Mouse (Mus musculus): ENCODE measurements around the gene Rpl7l1. TPM values are rescaled to one million over a fixed set of nuclear protein-coding genes. Genes with fewer than 3 reads are reported as not detected.

Gene Rpl7l1
- 63.5 TPM for total RNA-seq (2023)

GRCm38 (mm10) chr17:46782341-46783221, at the start of gene Rpl7l1:
Gene Rpl7l1 (minus strand): TSS chr17:46782672.

GRCm38 (mm10) chr17:46772404-46773277, 9.8 kb downstream of the Rpl7l1 start, which contains the start of gene 2310039H08Rik:
Gene 2310039H08Rik (plus strand): TSS chr17:46772635.

GRCm38 (mm10) chr17:46763544-46763943, 18.9 kb downstream of the Rpl7l1 start, which contains the start of gene Ptcra:
Gene Ptcra (minus strand): TSS chr17:46763712.

DNA sequence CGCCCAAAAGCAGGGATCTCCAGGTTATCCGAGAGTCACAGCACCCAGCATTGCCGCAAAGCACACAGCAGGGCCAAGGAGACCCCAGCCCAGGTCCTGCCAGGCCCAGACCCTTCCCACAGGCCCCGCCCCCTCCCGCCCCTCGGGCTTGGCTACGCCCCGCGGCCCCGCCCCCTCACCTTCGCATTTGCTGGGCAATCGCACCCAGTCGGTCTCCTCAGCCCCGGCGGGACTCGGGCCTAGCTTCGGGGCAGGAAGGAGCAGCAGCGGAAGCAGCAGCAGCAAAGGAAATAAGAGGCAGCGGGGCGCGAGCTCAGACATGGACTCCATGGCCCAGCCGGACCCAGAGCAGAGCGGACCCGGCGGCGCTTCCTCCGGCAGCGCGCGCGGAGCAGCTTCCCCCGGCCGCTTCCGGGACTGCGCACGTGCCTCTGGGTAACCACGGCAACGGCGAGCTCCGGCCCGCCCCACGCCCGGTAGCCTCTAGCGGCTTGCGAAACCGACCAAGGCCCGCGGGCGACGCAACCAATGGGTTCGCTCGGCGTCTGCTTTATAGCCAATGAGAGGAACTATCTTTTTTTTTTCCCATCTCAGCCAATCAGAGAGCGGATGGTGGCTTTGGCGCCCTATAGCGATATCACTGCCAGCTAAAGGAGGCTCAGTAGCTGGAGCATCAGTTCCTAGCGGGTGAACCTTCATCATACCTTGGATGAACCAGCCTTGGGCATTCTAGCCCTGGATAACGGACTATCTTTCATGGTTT, 30.5 kb downstream of the Rpl7l1 start, which contains the start of gene Cnpy3:
Gene Cnpy3, minus strand, starts transcription at position 421 of the 763 bp plus-strand sequence.

GRCm38 (mm10) chr17:46728904-46729318, 53.6 kb downstream of the Rpl7l1 start, which contains the start of gene Gnmt:
Gene Gnmt (minus strand): TSS chr17:46729168.

Other genes with a start within 250 kb of the Rpl7l1 start
- 15.0 TPM for gene Cul9, start 236.3 kb downstream of the Rpl7l1 start, total RNA-seq (2023)
- 84.8 TPM for gene Srf, start 226.5 kb downstream of the Rpl7l1 start, total RNA-seq (2023)
- gene Ptk7, start 153.2 kb downstream of the Rpl7l1 start, total RNA-seq (2023), result 0.21 TPM
- gene Klc4, start 136.7 kb downstream of the Rpl7l1 start, total RNA-seq (2023), result 14.8 TPM
- 32.0 TPM for gene Mrpl2, start 136.4 kb downstream of the Rpl7l1 start, total RNA-seq (2023)
- gene Cul7, start 132.3 kb downstream of the Rpl7l1 start, total RNA-seq (2023), result 5.6 TPM
- 29.7 TPM for gene Rrp36, start 108.3 kb downstream of the Rpl7l1 start, total RNA-seq (2023)
- gene Mea1, start 103.9 kb downstream of the Rpl7l1 start, total RNA-seq (2023), result 49.4 TPM
- gene Klhdc3, start 101.8 kb downstream of the Rpl7l1 start, total RNA-seq (2023), result 50.4 TPM
- 42.6 TPM for gene Ppp2r5d, start 77.6 kb downstream of the Rpl7l1 start, total RNA-seq (2023)
- 29.0 TPM for gene Pex6, start 71.2 kb downstream of the Rpl7l1 start, total RNA-seq (2023)
- 2.0 TPM for gene Gnmt, start 53.5 kb downstream of the Rpl7l1 start, total RNA-seq (2023)
- gene Cnpy3, start 30.5 kb downstream of the Rpl7l1 start, total RNA-seq (2023), result 52.2 TPM
- 0.77 TPM for gene Ptcra, start 19.0 kb downstream of the Rpl7l1 start, total RNA-seq (2023)
- 16.3 TPM for gene 2310039H08Rik, start 10.0 kb downstream of the Rpl7l1 start, total RNA-seq (2023)
- 60.7 TPM for gene Bicral, start 75.8 kb upstream of the Rpl7l1 start, total RNA-seq (2023)
- 17.5 TPM for gene Tbcc, start 108.0 kb upstream of the Rpl7l1 start, total RNA-seq (2023)
- gene Prph2, start 127.8 kb upstream of the Rpl7l1 start, total RNA-seq (2023), result not detected
- 105 TPM for gene Ubr2, start 227.9 kb upstream of the Rpl7l1 start, total RNA-seq (2023)